Mouse (Mus musculus) embryonic fibroblast, embryonic 13.5 days (primary cell): ENCODE results near the gene Ergic2.

Experiments
- CTCF ChIP-seq: IDR thresholded peaks from 2 replicates; pipeline ENCODE4 v1.5.1; 2011; ENCODE audit warnings: mild to moderate bottlenecking, control low read depth, low read length, moderate library complexity, borderline replicate concordance; ENCODE audit not compliant: insufficient read depth
- POLR2A ChIP-seq: IDR thresholded peaks from 2 replicates; pipeline ENCODE4 v1.6.1; 2011; ENCODE audit warnings: low read depth, mild to moderate bottlenecking, control low read depth, low read length, moderate library complexity

GRCm38 (mm10) chr6:148214765-148215164 lies 2.6 kb upstream of the Ergic2 start:
- TF ChIP-seq CTCF (no peak), POLR2A (no peak)
